Comparison of ENCODE assay signal across 22 mouse cellular contexts in genomic region chr16:23289424-23289823, GRCm38 (mm10).
"Had no signal": no experiment of that assay in that cellular context is flagged by ENCODE, and none has a peak within 500 bp of the region (broad histone marks: within the 10 kb centered on the region; RNA-seq: fewer than 3 reads in every experiment).

No protein-coding gene starts in this region.

- H3K9me3 ChIP-seq: heart, embryonic 13.5 days; heart, embryonic 15.5 days; hindbrain, embryonic 10.5 days; hindbrain, embryonic 12.5 days; kidney, embryonic 15.5 days; limb, embryonic 10.5 days; limb, embryonic 12.5 days; liver, embryonic 13.5 days had no signal

- H3K27ac ChIP-seq: heart, adult 2 months; heart, embryonic 13.5 days; heart, embryonic 15.5 days; hindbrain, embryonic 10.5 days; hindbrain, embryonic 12.5 days; hindbrain, embryonic 14.5 days; kidney, embryonic 15.5 days; kidney, postnatal 0 days; left cerebral cortex, adult 2 months; limb, embryonic 10.5 days; limb, embryonic 12.5 days; liver, embryonic 13.5 days had no signal

- H3K4me3 ChIP-seq: heart, adult 2 months; heart, embryonic 13.5 days; heart, embryonic 15.5 days; hindbrain, embryonic 10.5 days; hindbrain, embryonic 12.5 days; kidney, embryonic 15.5 days; left cerebral cortex, adult 2 months; limb, embryonic 10.5 days; limb, embryonic 12.5 days; liver, embryonic 13.5 days had no signal

- H3K9ac ChIP-seq: heart, embryonic 13.5 days; heart, embryonic 15.5 days; hindbrain, embryonic 12.5 days; hindbrain, embryonic 14.5 days; kidney, embryonic 15.5 days; limb, embryonic 12.5 days; liver, embryonic 13.5 days had no signal

- H3K4me2 ChIP-seq: heart, embryonic 11.5 days; heart, embryonic 13.5 days; heart, embryonic 15.5 days; hindbrain, embryonic 12.5 days; hindbrain, embryonic 14.5 days; kidney, embryonic 15.5 days; limb, embryonic 12.5 days; liver, embryonic 11.5 days; liver, embryonic 13.5 days had no signal

- H3K4me1 ChIP-seq: hindbrain, embryonic 10.5 days; limb, embryonic 10.5 days; liver, embryonic 13.5 days had no signal

- H3K36me3 ChIP-seq: heart, embryonic 15.5 days; kidney, embryonic 15.5 days; liver, embryonic 13.5 days had no signal

- DNase-seq: gastrocnemius, postnatal 25 days; heart, postnatal 4 days; kidney, adult 11 months; kidney, adult 2 months; kidney, adult 9 months; kidney, postnatal 14 days; kidney, postnatal 36 days; liver; liver, embryonic 13.5 days had no signal

- H3K27me3 ChIP-seq: heart, embryonic 13.5 days; hindbrain, embryonic 12.5 days; kidney, embryonic 15.5 days; limb, embryonic 12.5 days; liver, embryonic 13.5 days had no signal
